Mouse (Mus musculus) kidney, adult 2 months (tissue): ENCODE measurements around the gene Plxdc1. TPM values are rescaled to one million over a fixed set of nuclear protein-coding genes. Genes with fewer than 3 reads are reported as not detected.

Source experiments
- DNase-seq: peaks from one replicate; pipeline ENCODE4 v3.0.0; 2021
- H3K27ac ChIP-seq: fragments of 200-500 bp; 2 replicates; pipeline ENCODE4 v1.5.1; 2012; ENCODE audit warnings: low read depth, low read length, control low read depth, inconsistent platforms; ENCODE audit not compliant: insufficient read depth
- H3K27me3 ChIP-seq: fragments of 200-500 bp; replicated peaks from 2 replicates; pipeline ENCODE4 v1.6.1; 2012; ENCODE audit warnings: mild to moderate bottlenecking, moderate library complexity, low read length, inconsistent platforms; ENCODE audit not compliant: control insufficient read depth, insufficient read depth
- H3K36me3 ChIP-seq: fragments of 200-500 bp; 2 replicates; pipeline ENCODE4 v1.6.1; 2012; ENCODE audit warnings: mild to moderate bottlenecking, moderate library complexity, low read length, inconsistent platforms; ENCODE audit not compliant: control insufficient read depth, insufficient read depth
- H3K4me1 ChIP-seq: fragments of 200-500 bp; 2 replicates; pipeline ENCODE4 v1.6.1; 2011; ENCODE audit warnings: low read length; ENCODE audit not compliant: control insufficient read depth, insufficient read depth
- H3K4me3 ChIP-seq: fragments of 200-500 bp; 2 replicates; pipeline ENCODE4 v1.5.1; 2011; ENCODE audit warnings: mild to moderate bottlenecking, low read depth, low read length, control low read depth; ENCODE audit not compliant: insufficient read depth
- CTCF ChIP-seq: fragments of 200-500 bp; conservative IDR thresholded peaks from 2 replicates; pipeline ENCODE4 v1.5.1; 2011; ENCODE audit warnings: low read depth, mild to moderate bottlenecking, control low read depth, low read length, moderate library complexity, mixed read lengths; ENCODE audit not compliant: insufficient read depth, insufficient read length
- POLR2A ChIP-seq: fragments of 200-500 bp; IDR thresholded peaks from one replicate; pipeline ENCODE4 v1.6.1; 2011; ENCODE audit warnings: low read depth, low read length, control low read depth
- WGBS: fragments of 180-500 bp; shearing (Covaris S2); methylation state at CpG from one replicate; pipeline ENCODE4 v1.1.7; 2018; 5-methylcytosine and 5-hydroxymethylcytosine counted together
- polyA plus RNA-seq: library from polyadenylated mRNA; depleted of rRNA; stranded (reverse); fragments of >200 nt; gene quantifications from 2 replicates; pipeline ENCODE4 v1.2.3, GENCODE M21; 2012

Plxdc1 gene
- polyA plus RNA-seq, 1 experiment, result 1.0 TPM

DNA sequence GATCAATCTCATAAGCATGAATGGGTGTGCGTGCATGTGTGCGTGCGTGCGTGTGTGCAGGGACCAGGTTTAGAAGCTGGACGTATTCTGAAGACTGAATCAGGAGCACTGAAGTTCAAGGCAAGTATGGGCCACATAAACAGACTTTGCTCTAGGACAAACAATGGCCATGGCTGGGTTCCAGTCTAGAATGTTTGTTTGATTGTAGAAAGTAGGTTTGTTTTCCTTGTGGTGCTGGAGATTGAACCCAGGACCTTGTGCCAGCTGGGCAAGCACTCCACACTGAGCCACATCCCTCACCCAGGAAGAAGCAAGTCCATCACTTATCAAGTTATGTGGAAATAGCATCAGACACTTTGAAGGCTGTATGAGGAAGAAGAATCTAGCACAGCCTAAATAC is 29.9 kb upstream of the Plxdc1 start:
- Histone ChIP-seq H3K4me3 (no peak overlapping the region), H3K4me1 (no peaks in the 10 kb centered on the region), H3K27me3 (no peaks in the 10 kb centered on the region), H3K27ac (no peak overlapping the region), H3K36me3 (no peaks in the 10 kb centered on the region)
- TF ChIP-seq POLR2A (no peak), CTCF (no peak)
- no peak for DNase-seq
- WGBS, result 93% methylated on average over 5 of the region's 5 CpGs

- no peak for DNase-seq
- TF ChIP-seq POLR2A (no peak), CTCF (no peak)
- no peaks in the 10 kb centered on the region for H3K27me3 ChIP-seq
- no peaks in the 10 kb centered on the region for H3K36me3 ChIP-seq
- H3K27ac ChIP-seq, result no peak overlapping the region
- 89% methylated on average over 10 of the region's 10 CpGs for WGBS
- no peak overlapping the region for H3K4me3 ChIP-seq
- no peaks in the 10 kb centered on the region for H3K4me1 ChIP-seq
These were observed 26.6 kb upstream of the Plxdc1 start for GRCm38 (mm10) chr11:98012831-98013230.

- DNase-seq, result no peak
- 74% methylated on average over 9 of the region's 9 CpGs for WGBS
- Histone ChIP-seq H3K27me3 (no peaks in the 10 kb centered on the region), H3K36me3 (no peaks in the 10 kb centered on the region), H3K27ac (no peak overlapping the region), H3K4me1 (no peaks in the 10 kb centered on the region), H3K4me3 (no peak overlapping the region)
- TF ChIP-seq POLR2A (no peak), CTCF (no peak)
These were observed 25.5 kb upstream of the Plxdc1 start for GRCm38 (mm10) chr11:98011716-98012115.

GRCm38 (mm10) chr11:98008087-98008486 is 21.8 kb upstream of the Plxdc1 start:
- no peak for DNase-seq
- Histone ChIP-seq H3K4me3 (no peak overlapping the region), H3K36me3 (no peaks in the 10 kb centered on the region), H3K27ac (no peak overlapping the region), H3K27me3 (no peaks in the 10 kb centered on the region), H3K4me1 (no peaks in the 10 kb centered on the region)
- no peak for TF ChIP-seq POLR2A
- no peak for TF ChIP-seq CTCF
- WGBS, result 75% methylated on average over 11 of the region's 11 CpGs

DNA sequence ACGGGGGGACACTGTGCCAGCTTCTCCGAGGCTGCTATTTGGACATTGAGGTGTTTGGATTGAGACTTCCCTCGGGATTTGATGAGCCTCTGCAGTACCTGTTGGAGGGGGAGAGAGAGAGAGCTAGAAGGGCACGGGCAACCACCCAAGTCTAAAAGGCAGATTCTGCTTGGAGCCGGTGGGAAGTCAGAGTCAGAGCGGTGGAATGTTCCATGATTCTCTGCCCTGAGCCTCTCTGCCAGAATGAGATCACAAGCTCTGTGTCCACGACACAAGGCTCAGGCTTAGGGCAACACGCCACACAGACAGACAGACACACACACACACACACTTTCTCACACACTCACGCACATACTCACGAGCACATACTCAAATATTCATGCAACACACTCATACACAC is 19.4 kb upstream of the Plxdc1 start:
- no peaks in the 10 kb centered on the region for H3K36me3 ChIP-seq
- H3K27me3 ChIP-seq, result no peaks in the 10 kb centered on the region
- 83% methylated on average over 10 of the region's 10 CpGs for WGBS
- no peak for TF ChIP-seq CTCF
- TF ChIP-seq POLR2A, result no peak
- no peak for DNase-seq
- H3K27ac ChIP-seq, result no peak overlapping the region
- no peak overlapping the region for H3K4me3 ChIP-seq
- H3K4me1 ChIP-seq, result no peaks in the 10 kb centered on the region

- no peaks in the 10 kb centered on the region for H3K4me1 ChIP-seq
- no peaks in the 10 kb centered on the region for H3K36me3 ChIP-seq
- DNase-seq, result no peak
- no peaks in the 10 kb centered on the region for H3K27me3 ChIP-seq
- H3K4me3 ChIP-seq, result no peak overlapping the region
- 77% methylated on average over 13 of the region's 13 CpGs for WGBS
- no peak for TF ChIP-seq CTCF
- no peak for TF ChIP-seq POLR2A
- no peak overlapping the region for H3K27ac ChIP-seq
These were observed 18.8 kb upstream of the Plxdc1 start for GRCm38 (mm10) chr11:98005076-98005475.

- Histone ChIP-seq H3K27ac (no peak overlapping the region), H3K36me3 (no peaks in the 10 kb centered on the region), H3K4me1 (no peaks in the 10 kb centered on the region), H3K27me3 (no peaks in the 10 kb centered on the region), H3K4me3 (no peak overlapping the region)
- WGBS, result 84% methylated on average over 8 of the region's 8 CpGs
- TF ChIP-seq CTCF, result no peak
- TF ChIP-seq POLR2A, result no peak
- no peak for DNase-seq
These were observed 17.9 kb upstream of the Plxdc1 start for GRCm38 (mm10) chr11:98004161-98004560.

GRCm38 (mm10) chr11:98003171-98003671 is 17.0 kb upstream of the Plxdc1 start:
- Histone ChIP-seq H3K27ac (no peak overlapping the region), H3K36me3 (no peaks in the 10 kb centered on the region), H3K4me3 (no peak overlapping the region), H3K27me3 (no peaks in the 10 kb centered on the region), H3K4me1 (no peaks in the 10 kb centered on the region)
- no peak for TF ChIP-seq POLR2A
- TF ChIP-seq CTCF, result no peak
- WGBS, result 53% methylated on average over 17 of the region's 17 CpGs
- DNase-seq, result no peak
